ENCODE assay signal across 9 mouse cellular contexts in the genomic region with DNA sequence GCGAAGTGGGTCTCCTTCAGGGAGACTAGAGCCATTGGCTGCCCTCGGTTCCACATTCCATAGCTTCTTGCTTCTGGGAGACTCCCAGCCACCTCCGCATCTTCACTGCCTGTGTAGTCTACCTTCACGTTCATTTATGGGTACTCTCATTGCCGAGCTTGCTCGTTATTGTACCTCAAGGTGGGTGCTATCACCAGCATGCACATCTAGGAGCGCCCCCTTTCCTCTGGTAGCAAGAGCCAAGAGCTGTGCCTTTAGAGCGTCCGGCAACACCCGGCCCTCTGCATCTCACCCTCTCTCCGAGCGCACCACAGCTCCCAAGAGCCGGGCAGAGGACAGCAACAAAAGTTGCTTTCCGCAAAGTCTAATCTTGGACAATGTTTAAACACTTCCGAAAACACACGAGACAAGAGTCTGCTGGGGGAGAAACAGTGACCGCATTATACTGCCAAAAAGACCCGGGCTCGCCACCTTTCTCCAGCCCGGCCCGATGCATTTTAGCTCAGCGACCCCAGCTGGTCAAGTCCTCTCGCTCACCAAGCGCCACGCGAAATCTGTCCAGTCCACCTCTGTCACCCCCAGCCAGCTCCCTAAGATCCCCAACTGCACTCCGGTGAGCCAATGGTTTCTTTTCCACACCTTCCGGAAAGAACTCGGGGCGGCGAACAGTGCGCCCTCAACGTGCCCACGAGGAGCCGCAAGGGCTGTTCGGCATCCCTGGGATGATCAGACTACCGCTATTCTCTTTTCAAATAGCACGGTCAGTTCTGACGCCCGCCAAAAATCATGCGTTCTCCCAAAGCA. TPM values are rescaled to one million over a fixed set of nuclear protein-coding genes. Genes with fewer than 3 reads are reported as not detected.
A peak's percentile ranks its signal among the peaks of the same experiment; 100 is the strongest.
DNase-seq lines count a peak whose midpoint lies in the region; ATAC-seq lines count a peak whose summit lies in the region.
"Had no signal": no experiment of that assay in that cellular context is flagged by ENCODE, and none has a peak within 500 bp of the region (broad histone marks: within the 10 kb centered on the region; RNA-seq: fewer than 3 reads in every experiment).

No protein-coding gene starts in this region.

- H3K36me3 ChIP-seq in forebrain, embryonic 10.5 days (replicated peaks) = no peaks in the 10 kb centered on the region; the same call in 1 of the 2 replicates
- H3K36me3 ChIP-seq in hindbrain, embryonic 13.5 days = no peaks in the 10 kb centered on the region
- no peaks in the 10 kb centered on the region for H3K36me3 ChIP-seq in macrophage (ENCODE audit: inconsistent target)

- peak overlapping the region; percentile 75 for H3K4me2 ChIP-seq in hindbrain, embryonic 13.5 days

- peak; percentile 62 for ATAC-seq in hindbrain, embryonic 13.5 days (ENCODE audit: low FRiP score)
- ATAC-seq: Patski had no signal

- no peaks in the 10 kb centered on the region for H3K79me2 ChIP-seq in macrophage (ENCODE audit: inconsistent target)

- WGBS in forebrain, embryonic 10.5 days = under 1% methylated on average over 41 of the region's 41 CpGs
- under 1% methylated on average over 41 of the region's 41 CpGs for WGBS in hindbrain, embryonic 13.5 days
- WGBS in macrophage (ENCODE audit: missing documents) = 4% methylated on average over 41 of the region's 41 CpGs

- peaks cover 32% of the 10 kb centered on the region for H3K4me1 ChIP-seq in forebrain, embryonic 10.5 days
- peaks cover 24% of the 10 kb centered on the region for H3K4me1 ChIP-seq in hindbrain, embryonic 13.5 days (replicated peaks)

- H3K27me3 ChIP-seq in forebrain, embryonic 10.5 days (ENCODE audit: poor library complexity, severe bottlenecking) = peaks cover 23% of the 10 kb centered on the region
- H3K27me3 ChIP-seq in hindbrain, embryonic 13.5 days = 0 out of 2 replicates have a peak, but pooled peaks cover 3% of the 10 kb centered on the region

- H3K9ac ChIP-seq in hindbrain, embryonic 13.5 days = peak overlapping the region; percentile 88

- H3K4me3 ChIP-seq in forebrain, embryonic 10.5 days = peak overlapping the region; percentile 75
- H3K4me3 ChIP-seq in hindbrain, embryonic 13.5 days = peak overlapping the region; percentile 64
- H3K4me3 ChIP-seq in macrophage (ENCODE audit: inconsistent target) = peak overlapping the region; percentile 13; the same call in 1 of the 2 replicates

- intact Hi-C loops in left cerebral cortex, postnatal 14 days (cut with DNase I) = loop anchor here (10.0 kb wide), 2 partner anchors 196 to 386 kb away; no protein-coding TSS in a partner anchor

- peak; percentile 23 for DNase-seq in urinary bladder, adult 2 months (ENCODE audit: low spot score)
- DNase-seq in urinary bladder, postnatal 10 days (ENCODE audit: low spot score) = no peak
- peak; percentile 80 for DNase-seq in forebrain, embryonic 10.5 days (ENCODE audit: extremely low spot score, low spot score)
- DNase-seq in left cerebral cortex, postnatal 14 days (ENCODE audit: low spot score in 2 of 2) = peak; percentile 26 to 53
- peak; percentile 33 to 49 for DNase-seq in right cerebral cortex, postnatal 36 days (ENCODE audit: low spot score in 2 of 2)
- no peak for DNase-seq in thymus, postnatal 10 days (ENCODE audit: low spot score in 2 of 2)

- H3K27ac ChIP-seq in forebrain, embryonic 10.5 days = peak overlapping the region; percentile 95
- peak overlapping the region; percentile 94 for H3K27ac ChIP-seq in hindbrain, embryonic 13.5 days
- no peak overlapping the region for H3K27ac ChIP-seq in macrophage

- H3K9me3 ChIP-seq in forebrain, embryonic 10.5 days = no peaks in the 10 kb centered on the region
- no peaks in the 10 kb centered on the region for H3K9me3 ChIP-seq in hindbrain, embryonic 13.5 days

RNA-seq across cellular contexts. Expression of gene Fat3, which starts 0.5 kb away (rescaled TPM):
- 1.5 and 1.9 TPM in 2 replicates for polyA plus RNA-seq in urinary bladder, adult 2 months (2012; rRNA removed)
- polyA plus RNA-seq in forebrain, embryonic 10.5 days (2016; fragmentation: Nextera tagmentation; extraction: Ambion mirVana) = 3.6 and 5.2 TPM in 2 replicates
- polyA plus RNA-seq in hindbrain, embryonic 13.5 days (2015; fragmentation: Nextera tagmentation; extraction: Ambion mirVana) = 12.8 and 13.7 TPM in 2 replicates
- total RNA-seq in left cerebral cortex, postnatal 14 days (2021) = 10 to 100 TPM; 61.3 to 69.1 TPM
- 10 to 100 TPM in 17 of 26 experiments, 1 to 10 TPM in 9; 4.8 to 62.7 (median 12.6) TPM for total RNA-seq in macrophage (2018; cell fraction: chromatin; rRNA removed)
- total RNA-seq in macrophage (2018; cell fraction: cytosol; rRNA removed) = 1 to 10 TPM in 23 of 26 experiments, under 1 TPM in 3; 0.71 to 5.4 (median 2.0) TPM
- total RNA-seq in macrophage (2018; cell fraction: nucleus; rRNA removed) = 10 to 100 TPM in 3 of 26 experiments, 1 to 10 TPM in 23; 1.9 to 32.3 (median 6.6) TPM
- 0.43 to 5.0 TPM (median 2.3 TPM) in 3 replicates for polyA plus RNA-seq in macrophage (2018)

Comparison
In these comparisons a context has a peak if more than half of its experiments do, and no peak if none do; other contexts are left out.
1. DNase-seq: peak in urinary bladder, adult 2 months (single experiment), forebrain, embryonic 10.5 days (single experiment), left cerebral cortex, postnatal 14 days (2 of 2) and right cerebral cortex, postnatal 36 days (2 of 2); none in urinary bladder, postnatal 10 days (single experiment) and thymus, postnatal 10 days (0 of 2).
2. H3K4me3 ChIP-seq: peak in every context shown above with its lines; median percentile 75 in forebrain, embryonic 10.5 days; 64 in hindbrain, embryonic 13.5 days; 13 in macrophage.